Mouse (Mus musculus) erythroblast, embryonic 14.5 days (primary cell): ENCODE results near the gene Cnn1.

Experiments used
- GATA1 ChIP-seq: IDR thresholded peaks from 2 replicates; pipeline ENCODE4 v1.6.1; 2012; ENCODE audit warnings: low read length, inconsistent platforms, mixed read lengths
- TAL1 ChIP-seq: IDR thresholded peaks from 3 replicates; pipeline ENCODE4 v1.6.1; 2012; ENCODE audit warnings: low read length, inconsistent platforms, mixed read lengths

GRCm38 (mm10) chr9:22067195-22067594 lies 31.8 kb upstream of the Cnn1 start:
- TF ChIP-seq GATA1: no peak
- no peak for TF ChIP-seq TAL1
